Mouse (Mus musculus): Measurements from ENCODE around the gene Zfp672. TPM values are rescaled to one million over a fixed set of nuclear protein-coding genes. Genes with fewer than 3 reads are reported as not detected.
"Not testable (repeated sequence)": the region's sequence is repeated elsewhere in the genome, so short reads cannot be mapped to it uniquely, and the experiment has no call there.

The Zfp672 gene
- polyA plus RNA-seq, 3 experiments from 2014 or later, result 40.5 to 41.4 (median 41.1) TPM

- no peak for ATAC-seq
These were observed 5.4 kb downstream of the Zfp672 start for GRCm38 (mm10) chr11:58324614-58325229.

GRCm38 (mm10) chr11:58323570-58324340, 6.4 kb downstream of the Zfp672 start:
- no peak for ATAC-seq

GRCm38 (mm10) chr11:58322824-58323569, 7.1 kb downstream of the Zfp672 start:
- ATAC-seq, result peak; percentile 95

- ATAC-seq, result no peak
These were observed 13.3 kb downstream of the Zfp672 start for GRCm38 (mm10) chr11:58316768-58317390.

GRCm38 (mm10) chr11:58316344-58316743, 13.8 kb downstream of the Zfp672 start:
- no peak for ATAC-seq

- ATAC-seq, result no peak
These were observed 14.5 kb downstream of the Zfp672 start for GRCm38 (mm10) chr11:58315536-58316168.

- no peak for ATAC-seq
These were observed 16.1 kb downstream of the Zfp672 start for GRCm38 (mm10) chr11:58314069-58314468.

- no peak for ATAC-seq
These were observed 21.5 kb downstream of the Zfp672 start for GRCm38 (mm10) chr11:58308661-58309060.

- peak; percentile 42 for ATAC-seq
These were observed 22.6 kb downstream of the Zfp672 start for GRCm38 (mm10) chr11:58307411-58308080.

GRCm38 (mm10) chr11:58306860-58307308, 23.3 kb downstream of the Zfp672 start, which contains the start of gene Zfp692:
TSS of gene Zfp692 (plus strand) at chr11:58307069.
- ATAC-seq, result peak; percentile 64

- not testable (repeated sequence) for ATAC-seq
These were observed 24.8 kb downstream of the Zfp672 start for GRCm38 (mm10) chr11:58305299-58305698.

- no peak for ATAC-seq
These were observed 26.5 kb downstream of the Zfp672 start for GRCm38 (mm10) chr11:58303594-58303993.

GRCm38 (mm10) chr11:58302774-58303445, 27.2 kb downstream of the Zfp672 start:
- ATAC-seq, result no peak

- ATAC-seq, result peak; percentile 69
These were observed 28.0 kb downstream of the Zfp672 start for GRCm38 (mm10) chr11:58301837-58302754.

GRCm38 (mm10) chr11:58301057-58301456, 29.1 kb downstream of the Zfp672 start:
- ATAC-seq, result peak; percentile 72

- no peak for ATAC-seq
These were observed 32.7 kb downstream of the Zfp672 start for GRCm38 (mm10) chr11:58297396-58297795.

GRCm38 (mm10) chr11:58292791-58293190, 37.3 kb downstream of the Zfp672 start:
- no peak for ATAC-seq

GRCm38 (mm10) chr11:58290812-58291211, 39.3 kb downstream of the Zfp672 start:
- no peak for ATAC-seq

- peak; percentile 58 for ATAC-seq
These were observed 40.0 kb downstream of the Zfp672 start for GRCm38 (mm10) chr11:58289992-58290682.

Measured in inflammation-experienced regulatory T-cells, adult 6 months (primary cell).